Mouse (Mus musculus): ENCODE measurements around the gene 1700028K03Rik. TPM values are rescaled to one million over a fixed set of nuclear protein-coding genes. Genes with fewer than 3 reads are reported as not detected.
A peak's percentile ranks its signal among the peaks of the same experiment; 100 is the strongest.

The 1700028K03Rik gene
- polyA plus RNA-seq, 1 experiment from 2014 or later: 0.17 TPM

DNA sequence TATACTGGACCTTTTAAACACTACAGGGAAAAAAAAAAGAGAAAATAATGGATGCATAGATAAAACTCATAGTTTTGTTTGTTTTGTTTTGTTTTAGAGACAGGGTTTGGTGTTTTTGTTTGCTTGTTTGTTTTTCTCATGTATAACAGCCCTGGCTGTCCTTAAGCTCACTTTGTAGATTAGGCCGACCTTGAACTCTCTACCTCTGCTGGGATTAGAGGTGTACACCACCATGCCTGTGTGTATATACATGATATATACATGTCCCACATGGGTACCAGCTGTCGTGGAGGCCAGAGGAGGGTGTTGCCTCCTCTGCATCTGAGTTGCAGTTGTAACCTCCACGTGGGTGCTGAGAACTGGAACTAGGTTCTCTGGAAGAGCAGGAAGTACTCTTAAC lies 13.9 kb downstream of the 1700028K03Rik start:
- H3K4me1 ChIP-seq (replicated peaks): no peaks in the 10 kb centered on the region
- no peak overlapping the region for H3K27ac ChIP-seq (replicated peaks)
- H3K9me3 ChIP-seq: no peaks in the 10 kb centered on the region
- no peaks in the 10 kb centered on the region for H3K27me3 ChIP-seq
- ATAC-seq (ENCODE audit: low read depth): no peak
- H3K9ac ChIP-seq: no peak overlapping the region
- peaks cover 30% of the 10 kb centered on the region for H3K36me3 ChIP-seq
- H3K4me3 ChIP-seq: no peak overlapping the region
- WGBS: 86% methylated on average over 3 of the region's 3 CpGs
- no peak overlapping the region for H3K4me2 ChIP-seq

DNA sequence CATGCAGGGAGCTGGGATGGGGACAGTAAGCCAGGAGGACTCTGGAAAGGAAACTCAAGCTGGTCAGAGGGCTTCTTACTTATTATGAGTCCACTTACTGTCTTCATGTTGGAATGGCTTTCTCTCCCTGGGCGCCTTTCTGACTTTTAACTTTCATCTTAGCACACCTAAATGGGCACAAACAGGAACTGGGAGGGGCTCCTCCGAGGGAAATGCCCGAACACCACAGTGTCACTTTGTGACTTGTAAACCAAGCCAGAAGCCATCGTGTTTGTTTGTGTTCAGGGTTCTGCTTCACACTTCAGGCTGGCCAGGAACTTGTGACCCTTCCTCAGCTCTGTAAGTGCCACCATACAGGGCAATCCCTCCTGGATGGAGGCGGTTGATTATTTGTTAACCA lies 19.8 kb downstream of the 1700028K03Rik start:
- Histone ChIP-seq H3K4me2 (no peak overlapping the region), H3K4me1 (replicated peaks) (no peaks in the 10 kb centered on the region), H3K36me3 (peaks cover 50% of the 10 kb centered on the region), H3K9ac (no peak overlapping the region), H3K27ac (replicated peaks) (no peak overlapping the region), H3K4me3 (no peak overlapping the region), H3K27me3 (no peaks in the 10 kb centered on the region), H3K9me3 (no peaks in the 10 kb centered on the region)
- 83% methylated on average over 5 of the region's 5 CpGs for WGBS
- no peak for ATAC-seq (ENCODE audit: low read depth)

DNA sequence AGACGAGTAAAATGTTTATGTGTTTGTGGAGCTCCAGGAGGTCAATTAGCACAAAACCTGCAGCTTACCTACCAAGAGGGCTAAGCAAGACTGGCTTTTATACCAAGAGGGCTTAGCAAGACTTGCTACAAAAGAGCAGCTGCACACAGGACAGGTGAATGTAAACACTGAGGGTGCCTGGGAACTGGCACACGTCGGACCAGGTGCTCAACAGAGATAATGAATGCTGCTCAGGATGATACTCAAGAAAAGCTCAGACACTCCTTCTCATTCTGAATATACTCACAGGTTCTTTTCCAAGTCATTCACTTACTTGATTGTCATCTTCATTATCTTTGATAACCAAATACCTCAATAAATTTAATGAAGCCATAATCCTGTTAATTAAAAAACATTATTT lies 22.5 kb downstream of the 1700028K03Rik start:
- Histone ChIP-seq H3K27me3 (no peaks in the 10 kb centered on the region), H3K4me1 (replicated peaks) (no peaks in the 10 kb centered on the region), H3K4me3 (no peak overlapping the region), H3K4me2 (no peak overlapping the region), H3K9ac (no peak overlapping the region), H3K27ac (replicated peaks) (no peak overlapping the region), H3K36me3 (peaks cover 63% of the 10 kb centered on the region), H3K9me3 (no peaks in the 10 kb centered on the region)
- WGBS: 91% methylated on average over 3 of the region's 3 CpGs
- no peak for ATAC-seq (ENCODE audit: low read depth)

DNA sequence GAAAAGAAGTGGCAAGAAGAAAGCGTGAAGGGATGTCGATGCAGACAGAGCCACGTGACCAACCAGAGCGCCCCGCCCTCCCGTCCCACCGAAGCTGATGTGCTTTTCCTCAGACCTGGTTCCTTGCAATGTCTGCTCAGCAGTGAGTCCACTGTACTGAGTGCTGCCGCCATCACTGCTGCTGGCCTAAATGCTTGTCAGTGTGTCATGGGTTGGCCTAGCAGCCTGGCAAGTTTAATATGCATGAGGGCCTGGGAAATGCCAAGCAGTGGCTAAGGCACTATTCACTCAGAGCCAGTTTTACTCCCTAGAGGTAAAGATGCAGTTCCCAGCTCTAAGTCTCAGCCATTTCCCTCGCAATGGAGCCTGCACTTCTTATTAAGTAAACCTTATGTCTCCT lies 34.6 kb downstream of the 1700028K03Rik start:
- Histone ChIP-seq H3K9me3 (no peaks in the 10 kb centered on the region), H3K4me3 (no peak overlapping the region), H3K4me1 (replicated peaks) (no peaks in the 10 kb centered on the region), H3K27me3 (no peaks in the 10 kb centered on the region), H3K27ac (replicated peaks) (no peak overlapping the region), H3K9ac (no peak overlapping the region), H3K4me2 (no peak overlapping the region), H3K36me3 (peaks cover 57% of the 10 kb centered on the region)
- WGBS: 93% methylated on average over 9 of the region's 9 CpGs
- ATAC-seq (ENCODE audit: low read depth): peak; percentile 47; the same call in 1 of the 2 replicates

DNA sequence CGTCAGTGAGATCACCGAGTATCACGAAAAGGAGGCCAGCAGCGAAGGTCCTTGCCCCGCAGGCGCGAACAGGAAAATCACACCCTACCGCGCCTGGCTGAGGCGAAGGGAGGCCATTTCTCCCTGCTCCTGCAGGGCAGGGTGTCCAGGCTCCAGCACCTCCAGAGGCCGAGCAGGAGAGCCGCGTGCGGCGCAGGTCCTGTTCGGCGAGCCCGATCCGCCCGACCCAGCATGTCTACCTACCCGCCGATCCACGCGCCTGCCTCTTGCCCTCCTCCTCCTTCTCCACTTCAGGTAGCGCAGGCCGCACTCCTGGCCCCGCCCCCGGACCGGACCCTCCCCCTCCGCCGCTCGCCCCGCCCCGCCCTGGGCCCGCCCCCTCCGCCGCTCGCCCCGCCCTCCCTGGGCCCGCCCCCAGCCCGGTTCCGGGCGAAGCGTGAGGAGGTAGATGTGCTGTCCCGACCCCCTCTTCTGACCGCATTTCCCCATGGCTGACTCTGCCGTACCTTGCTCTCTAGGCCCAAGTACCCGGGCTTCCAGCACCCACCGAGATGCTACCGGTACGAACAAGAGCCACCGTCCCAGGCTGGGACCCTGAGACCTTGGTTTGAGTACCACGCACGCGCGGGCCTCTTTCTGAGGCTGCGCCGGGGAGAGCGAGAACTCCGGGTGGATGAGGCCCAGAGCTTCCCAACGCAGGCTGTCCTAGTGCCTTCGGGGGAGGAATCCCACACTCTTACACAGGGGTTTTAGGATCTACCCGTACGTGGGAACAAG lies 63.0 kb downstream of the 1700028K03Rik start, which contains the start of the genes Rpap2 and Glmn:
TSS of gene Rpap2 (plus strand) at position 73 of the 777 bp plus-strand sequence.
TSS of gene Glmn (minus strand) at position 588 of the 777 bp plus-strand sequence.
- Histone ChIP-seq H3K4me2 (peak within 1 kb of the TSS; percentile 64), H3K9me3 (no peaks in the 10 kb centered on the region), H3K36me3 (peaks cover 16% of the 10 kb centered on the region), H3K4me3 (peak within 1 kb of the TSS; percentile 74), H3K27ac (replicated peaks) (peak within 1 kb of the TSS; percentile 91), H3K4me1 (replicated peaks) (peaks cover 14% of the 10 kb centered on the region), H3K9ac (peak within 1 kb of the TSS; percentile 82), H3K27me3 (no peaks in the 10 kb centered on the region)
- WGBS: 1% methylated on average over 55 of the region's 64 CpGs
- ATAC-seq (ENCODE audit: low read depth): peak; percentile 98

DNA sequence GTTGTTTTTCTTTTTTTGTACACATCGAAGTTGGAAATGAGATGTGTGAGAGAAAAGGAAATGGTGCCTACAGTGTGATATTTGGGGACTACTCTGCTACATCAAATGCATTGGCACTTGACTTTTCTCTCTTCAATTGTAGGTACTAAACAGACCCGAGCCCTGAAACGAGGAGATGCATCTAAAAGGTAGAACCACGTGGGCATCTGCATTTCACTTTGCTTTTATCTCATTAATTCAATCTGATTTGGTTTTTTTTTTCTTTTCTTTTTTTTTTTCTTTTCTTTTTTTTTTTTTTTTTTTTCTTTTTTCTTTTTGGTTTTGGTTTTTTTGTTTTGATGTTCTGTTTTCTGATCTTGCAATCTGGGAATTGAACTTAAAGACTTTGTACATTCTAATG lies 63.9 kb downstream of the 1700028K03Rik start:
- Histone ChIP-seq H3K9me3 (no peaks in the 10 kb centered on the region), H3K4me2 (peak overlapping the region; percentile 64), H3K27ac (replicated peaks) (no peak overlapping the region), H3K4me3 (peak overlapping the region; percentile 74), H3K36me3 (peaks cover 17% of the 10 kb centered on the region), H3K27me3 (no peaks in the 10 kb centered on the region), H3K4me1 (replicated peaks) (peaks cover 14% of the 10 kb centered on the region), H3K9ac (peak overlapping the region; percentile 82)
- no peak for ATAC-seq (ENCODE audit: low read depth)
- 24% methylated on average over 4 of the region's 4 CpGs for WGBS

Other genes starting within 250 kb of the 1700028K03Rik start
- 6.9 and 7.8 TPM in 2 replicates for gene Tgfbr3, start 245.1 kb upstream of the 1700028K03Rik start, polyA plus RNA-seq (2015; fragmentation: Nextera tagmentation; extraction: Ambion mirVana)
- gene Brdt, start 203.6 kb upstream of the 1700028K03Rik start, polyA plus RNA-seq (2015; fragmentation: Nextera tagmentation; extraction: Ambion mirVana): 2.6 and 3.0 TPM in 2 replicates
- gene Ephx4, start 132.0 kb upstream of the 1700028K03Rik start, polyA plus RNA-seq (2015; fragmentation: Nextera tagmentation; extraction: Ambion mirVana): 2.8 and 3.0 TPM in 2 replicates
- gene Lpcat2b, start 103.2 kb upstream of the 1700028K03Rik start, polyA plus RNA-seq (2015; fragmentation: Nextera tagmentation; extraction: Ambion mirVana): not detected in 2 replicates
- gene Btbd8, start 96.7 kb upstream of the 1700028K03Rik start, polyA plus RNA-seq (2015; fragmentation: Nextera tagmentation; extraction: Ambion mirVana): 11.0 and 12.7 TPM in 2 replicates
- gene Gm42669, start 27.1 kb upstream of the 1700028K03Rik start, polyA plus RNA-seq (2015; fragmentation: Nextera tagmentation; extraction: Ambion mirVana): 0.47 and 0.60 TPM in 2 replicates
- 21.8 and 23.8 TPM in 2 replicates for gene Rpap2, start 62.7 kb downstream of the 1700028K03Rik start, polyA plus RNA-seq (2015; fragmentation: Nextera tagmentation; extraction: Ambion mirVana)
- 37.2 and 37.9 TPM in 2 replicates for gene Glmn, start 63.2 kb downstream of the 1700028K03Rik start, polyA plus RNA-seq (2015; fragmentation: Nextera tagmentation; extraction: Ambion mirVana)
- gene Gfi1, start 191.3 kb downstream of the 1700028K03Rik start, polyA plus RNA-seq (2015; fragmentation: Nextera tagmentation; extraction: Ambion mirVana): 0.07 TPM in 1 of 2 replicates, not detected in the other